In the genomic region with DNA sequence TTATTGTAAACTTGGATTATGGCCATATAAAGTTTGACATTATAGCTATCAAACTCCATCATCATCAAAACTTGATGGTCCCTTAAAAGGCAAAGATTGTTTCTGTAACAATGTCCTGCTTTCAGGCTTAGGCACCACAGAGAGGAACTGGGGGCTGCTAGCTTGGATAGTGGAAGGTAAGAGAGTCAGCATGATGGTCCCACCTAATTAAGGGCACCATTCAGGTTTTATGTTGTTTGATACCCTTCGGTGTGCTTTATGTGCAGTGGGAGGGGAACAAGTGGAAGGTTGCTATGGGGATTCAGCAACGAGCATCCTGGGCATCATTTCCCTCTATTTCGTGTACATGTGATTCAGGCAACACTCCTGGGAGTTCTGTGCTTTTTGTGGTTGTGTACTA, we compare ENCODE assay signal across 35 mouse cellular contexts.
"Had no signal": no experiment of that assay in that cellular context is flagged by ENCODE, and none has a peak within 500 bp of the region (broad histone marks: within the 10 kb centered on the region; RNA-seq: fewer than 3 reads in every experiment).

No protein-coding gene starts in this region.

- H3K27me3 ChIP-seq: heart, embryonic 12.5 days; heart, embryonic 13.5 days; heart, embryonic 15.5 days; hindbrain, embryonic 12.5 days; hindbrain, embryonic 13.5 days; hindbrain, embryonic 15.5 days; intestine, embryonic 15.5 days; kidney, embryonic 15.5 days had no signal

- H3K4me1 ChIP-seq: heart, embryonic 15.5 days; hindbrain, embryonic 15.5 days; intestine, embryonic 15.5 days; kidney, embryonic 15.5 days had no signal

- H3K9me3 ChIP-seq: heart, embryonic 10.5 days; heart, embryonic 12.5 days; heart, embryonic 13.5 days; heart, embryonic 15.5 days; hindbrain, embryonic 10.5 days; hindbrain, embryonic 12.5 days; hindbrain, embryonic 13.5 days; hindbrain, embryonic 15.5 days; intestine, embryonic 15.5 days; kidney, embryonic 15.5 days had no signal

- H3K27ac ChIP-seq: heart, embryonic 10.5 days; heart, embryonic 13.5 days; heart, embryonic 15.5 days; hindbrain, embryonic 10.5 days; hindbrain, embryonic 12.5 days; hindbrain, embryonic 13.5 days; hindbrain, embryonic 14.5 days; hindbrain, embryonic 15.5 days; hindbrain, postnatal 0 days; intestine, embryonic 15.5 days; kidney, embryonic 15.5 days; kidney, postnatal 0 days; layer of hippocampus, adult 2 months had no signal

- DNase-seq: heart, postnatal 10 days; heart, postnatal 14 days; heart, postnatal 36 days; heart, postnatal 4 days; kidney, adult 11 months; kidney, adult 18-20 months; kidney, adult 2 months; kidney, adult 8-10 months; kidney, adult 9 months; kidney, postnatal 10 days; kidney, postnatal 14 days; kidney, postnatal 25 days; kidney, postnatal 36 days; kidney, postnatal 4 days; layer of hippocampus, adult 9-11 months; layer of hippocampus, postnatal 36 days had no signal

- H3K36me3 ChIP-seq: heart, embryonic 10.5 days; heart, embryonic 12.5 days; heart, embryonic 13.5 days; heart, embryonic 15.5 days; hindbrain, embryonic 10.5 days; hindbrain, embryonic 12.5 days; hindbrain, embryonic 13.5 days; hindbrain, embryonic 15.5 days; intestine, embryonic 15.5 days; kidney, embryonic 15.5 days had no signal

- H3K4me3 ChIP-seq: heart, embryonic 10.5 days; heart, embryonic 12.5 days; heart, embryonic 13.5 days; heart, embryonic 15.5 days; hindbrain, embryonic 10.5 days; hindbrain, embryonic 12.5 days; hindbrain, embryonic 13.5 days; hindbrain, embryonic 15.5 days; intestine, embryonic 15.5 days; kidney, embryonic 15.5 days; layer of hippocampus, adult 2 months had no signal

- H3K4me2 ChIP-seq: heart, embryonic 11.5 days; heart, embryonic 12.5 days; heart, embryonic 13.5 days; heart, embryonic 15.5 days; hindbrain, embryonic 12.5 days; hindbrain, embryonic 13.5 days; hindbrain, embryonic 14.5 days; hindbrain, embryonic 15.5 days; intestine, embryonic 15.5 days; kidney, embryonic 15.5 days had no signal

- H3K9ac ChIP-seq: heart, embryonic 12.5 days; heart, embryonic 13.5 days; heart, embryonic 15.5 days; hindbrain, embryonic 12.5 days; hindbrain, embryonic 13.5 days; hindbrain, embryonic 14.5 days; hindbrain, embryonic 15.5 days; intestine, embryonic 15.5 days; kidney, embryonic 15.5 days had no signal

- ATAC-seq: hindbrain, embryonic 16.5 days; hindbrain, postnatal 0 days; inflammation-experienced regulatory T-cells, adult 6 months; intestine, embryonic 15.5 days; intestine, embryonic 16.5 days; intestine, postnatal 0 days had no signal
